Mouse (Mus musculus) lung, adult 10 weeks (tissue): ENCODE data around the gene Gm21964. TPM values are rescaled to one million over a fixed set of nuclear protein-coding genes. Genes with fewer than 3 reads are reported as not detected.

ENCODE experiments used
- polyA plus RNA-seq: library from polyadenylated mRNA; stranded (reverse); fragments of 350-450 nt; fragmentation: Illumina TruSeq; extraction: RNeasy Lipid Tissue Mini Kit (QIAGEN cat#74804); gene quantifications from one replicate; pipeline ENCODE4 v1.2.3, GENCODE M21; 2014; ENCODE audit warnings: low read depth, low replicate concordance; ENCODE audit not compliant: insufficient read depth

The Gm21964 gene
- not detected for polyA plus RNA-seq

GRCm38 (mm10) chr8:110100907-110101306, at the start of gene Gm21964:
TSS of gene Gm21964 (plus strand) at chr8:110101207.

GRCm38 (mm10) chr8:110079282-110080221, 21.5 kb upstream of the Gm21964 start, which contains the start of gene Zfp612:
TSS of gene Zfp612 (plus strand) at chr8:110079746.

GRCm38 (mm10) chr8:110102653-110103052, 1.6 kb downstream of the Gm21964 start, which contains the start of gene Gm17720:
TSS of gene Gm17720 (minus strand) at chr8:110102753.

Other genes starting within 250 kb of the Gm21964 start
- gene Phlpp2, start 232.7 kb upstream of the Gm21964 start, polyA plus RNA-seq, result 1.9 TPM
- gene Marveld3, start 139.0 kb upstream of the Gm21964 start, polyA plus RNA-seq, result 4.8 TPM
- 0.77 TPM for gene Tat, start 110.8 kb upstream of the Gm21964 start, polyA plus RNA-seq
- gene Chst4, start 61.5 kb upstream of the Gm21964 start, polyA plus RNA-seq, result 4.0 TPM
- 1.2 TPM for gene Zfp612, start 21.5 kb upstream of the Gm21964 start, polyA plus RNA-seq
- not detected for gene Gm17720, start 1.5 kb downstream of the Gm21964 start, polyA plus RNA-seq
- gene Calb2, start 67.0 kb downstream of the Gm21964 start, polyA plus RNA-seq, result not detected
- gene Cmtr2, start 114.5 kb downstream of the Gm21964 start, polyA plus RNA-seq, result 2.6 TPM
- gene Hydin, start 165.8 kb downstream of the Gm21964 start, polyA plus RNA-seq, result 0.52 TPM